Mouse (Mus musculus): ENCODE data around the gene Neo1.
"Not testable (repeated sequence)": the region's sequence is repeated elsewhere in the genome, so short reads cannot be mapped to it uniquely, and the experiment has no call there.

Neo1 gene

GRCm38 (mm10) chr9:58989255-58989928 is 46.8 kb downstream of the Neo1 start:
- DNase-seq (ENCODE audit: low read depth, low spot score) = no peak

GRCm38 (mm10) chr9:58979034-58979433 is 57.2 kb downstream of the Neo1 start:
- DNase-seq (ENCODE audit: low read depth, low spot score) = peak; percentile 87

GRCm38 (mm10) chr9:58971154-58971553 is 65.1 kb downstream of the Neo1 start:
- not testable (repeated sequence) for DNase-seq (ENCODE audit: low read depth, low spot score)

- no peak for DNase-seq (ENCODE audit: low read depth, low spot score)
Measured at GRCm38 (mm10) chr9:58967371-58967770, 68.9 kb downstream of the Neo1 start.

GRCm38 (mm10) chr9:58955507-58955906 is 80.7 kb downstream of the Neo1 start:
- DNase-seq (ENCODE audit: low read depth, low spot score) = peak; percentile 18

- not testable (repeated sequence) for DNase-seq (ENCODE audit: low read depth, low spot score)
Measured at GRCm38 (mm10) chr9:58945910-58946309, 90.3 kb downstream of the Neo1 start.

GRCm38 (mm10) chr9:58934776-58935175 is 101.5 kb downstream of the Neo1 start:
- peak; percentile 33 for DNase-seq (ENCODE audit: low read depth, low spot score)

- DNase-seq (ENCODE audit: low read depth, low spot score) = no peak
Measured at GRCm38 (mm10) chr9:58928103-58928502, 108.1 kb downstream of the Neo1 start.

- peak; percentile 78 for DNase-seq (ENCODE audit: low read depth, low spot score)
Measured at GRCm38 (mm10) chr9:58902869-58903585, 133.2 kb downstream of the Neo1 start.

- no peak for DNase-seq (ENCODE audit: low read depth, low spot score)
Measured at GRCm38 (mm10) chr9:58899602-58900001, 136.6 kb downstream of the Neo1 start.

GRCm38 (mm10) chr9:58891840-58892640 is 144.2 kb downstream of the Neo1 start:
- DNase-seq (ENCODE audit: low read depth, low spot score) = no peak

GRCm38 (mm10) chr9:58890893-58891292 is 145.3 kb downstream of the Neo1 start:
- DNase-seq (ENCODE audit: low read depth, low spot score) = no peak

GRCm38 (mm10) chr9:58889782-58890448 is 146.3 kb downstream of the Neo1 start:
- DNase-seq (ENCODE audit: low read depth, low spot score) = no peak

- DNase-seq (ENCODE audit: low read depth, low spot score) = peak; percentile 44
Measured at GRCm38 (mm10) chr9:58882686-58883085, 153.6 kb downstream of the Neo1 start.

- DNase-seq (ENCODE audit: low read depth, low spot score) = no peak
Measured at GRCm38 (mm10) chr9:58879836-58880235, 156.4 kb downstream of the Neo1 start.

GRCm38 (mm10) chr9:58876946-58877625 is 159.2 kb downstream of the Neo1 start:
- DNase-seq (ENCODE audit: low read depth, low spot score) = no peak

GRCm38 (mm10) chr9:58875439-58875838 is 160.8 kb downstream of the Neo1 start:
- no peak for DNase-seq (ENCODE audit: low read depth, low spot score)

- DNase-seq (ENCODE audit: low read depth, low spot score) = no peak
Measured at GRCm38 (mm10) chr9:58874354-58874753, 161.9 kb downstream of the Neo1 start.

- peak; percentile 76 for DNase-seq (ENCODE audit: low read depth, low spot score)
Measured at GRCm38 (mm10) chr9:58873541-58874324, 162.5 kb downstream of the Neo1 start.

GRCm38 (mm10) chr9:58871141-58871540 is 165.1 kb downstream of the Neo1 start:
- no peak for DNase-seq (ENCODE audit: low read depth, low spot score)

Data from 3T3-L1 (cell line).